Mouse (Mus musculus) brain, embryonic 14.5 days (tissue): Measurements from ENCODE around the gene Fam24a.

Experiments used
- CTCF ChIP-seq: fragments of 200-500 bp; IDR thresholded peaks from 2 replicates; pipeline ENCODE4 v1.5.1; 2012; ENCODE audit warnings: inconsistent platforms, mild to moderate bottlenecking, moderate library complexity, borderline replicate concordance; ENCODE audit not compliant: insufficient read depth, insufficient read length; ENCODE audit errors: extremely low read depth
- POLR2A ChIP-seq: fragments of 200-500 bp; IDR thresholded peaks from 2 replicates; pipeline ENCODE4 v1.6.1; 2012; ENCODE audit warnings: mild to moderate bottlenecking, inconsistent platforms, borderline replicate concordance; ENCODE audit not compliant: poor library complexity, insufficient read depth, insufficient read length, severe bottlenecking; ENCODE audit errors: extremely low read depth

GRCm38 (mm10) chr7:131371470-131371860 lies 37.8 kb downstream of the Fam24a start:
- no peak for TF ChIP-seq CTCF
- no peak for TF ChIP-seq POLR2A
